Mouse (Mus musculus) urinary bladder, adult 2 months (tissue): ENCODE measurements around the gene Cabp2. TPM values are rescaled to one million over a fixed set of nuclear protein-coding genes. Genes with fewer than 3 reads are reported as not detected.
"Not testable (repeated sequence)": the region's sequence is repeated elsewhere in the genome, so short reads cannot be mapped to it uniquely, and the experiment has no call there.

ENCODE experiments used
- DNase-seq: peaks from one replicate; pipeline ENCODE4 v3.0.0; 2022; ENCODE audit warnings: low spot score
- polyA plus RNA-seq: library from polyadenylated mRNA; depleted of rRNA; stranded (reverse); fragments of >200 nt; gene quantifications from 2 replicates; pipeline ENCODE4 v1.2.3, GENCODE M21; 2012; rRNA removed

Cabp2 gene
- polyA plus RNA-seq, 1 experiment: not detected

GRCm38 (mm10) chr19:4122411-4123370 lies 41.3 kb downstream of the Cabp2 start:
- no peak for DNase-seq

GRCm38 (mm10) chr19:4124432-4124831 lies 43.1 kb downstream of the Cabp2 start:
- DNase-seq: no peak

- DNase-seq: not testable (repeated sequence)
These were observed 43.9 kb downstream of the Cabp2 start for GRCm38 (mm10) chr19:4125268-4125667.

GRCm38 (mm10) chr19:4125741-4126696 lies 44.6 kb downstream of the Cabp2 start, which contains the start of gene Aip:
TSS of gene Aip (minus strand) at chr19:4125858.
- peak; percentile 94 for DNase-seq

GRCm38 (mm10) chr19:4126759-4127495 lies 45.5 kb downstream of the Cabp2 start:
- no peak for DNase-seq

GRCm38 (mm10) chr19:4129462-4129861 lies 48.1 kb downstream of the Cabp2 start:
- no peak for DNase-seq

GRCm38 (mm10) chr19:4130106-4130505 lies 48.7 kb downstream of the Cabp2 start:
- DNase-seq: no peak

- DNase-seq: no peak
These were observed 49.7 kb downstream of the Cabp2 start for GRCm38 (mm10) chr19:4131075-4131474.

- DNase-seq: no peak
These were observed 50.4 kb downstream of the Cabp2 start for GRCm38 (mm10) chr19:4131768-4132167.

GRCm38 (mm10) chr19:4134354-4134753 lies 53.0 kb downstream of the Cabp2 start:
- no peak for DNase-seq

GRCm38 (mm10) chr19:4135229-4135962 lies 54.0 kb downstream of the Cabp2 start:
- not testable (repeated sequence) for DNase-seq

- not testable (repeated sequence) for DNase-seq
These were observed 54.6 kb downstream of the Cabp2 start for GRCm38 (mm10) chr19:4135963-4136345.

GRCm38 (mm10) chr19:4136463-4136862 lies 55.1 kb downstream of the Cabp2 start:
- DNase-seq: no peak

Other genes starting within 250 kb of the Cabp2 start
- gene Chka, start 229.8 kb upstream of the Cabp2 start, polyA plus RNA-seq: 49.2 and 63.0 TPM in 2 replicates
- 88.3 and 112 TPM in 2 replicates for gene Tcirg1, start 174.4 kb upstream of the Cabp2 start, polyA plus RNA-seq
- 223 and 242 TPM in 2 replicates for gene Ndufs8, start 168.8 kb upstream of the Cabp2 start, polyA plus RNA-seq
- gene Aldh3b1, start 151.8 kb upstream of the Cabp2 start, polyA plus RNA-seq: 6.8 TPM in 2 replicates
- 85.1 and 99.6 TPM in 2 replicates for gene Unc93b1, start 146.4 kb upstream of the Cabp2 start, polyA plus RNA-seq
- 0.73 and 0.78 TPM in 2 replicates for gene Aldh3b3, start 122.9 kb upstream of the Cabp2 start, polyA plus RNA-seq
- 108 and 135 TPM in 2 replicates for gene Aldh3b2, start 109.2 kb upstream of the Cabp2 start, polyA plus RNA-seq
- gene Acy3, start 95.0 kb upstream of the Cabp2 start, polyA plus RNA-seq: 13.0 and 15.0 TPM in 2 replicates
- gene Tbx10, start 88.8 kb upstream of the Cabp2 start, polyA plus RNA-seq: 0.03 TPM in 1 of 2 replicates, not detected in the other
- gene Nudt8, start 81.0 kb upstream of the Cabp2 start, polyA plus RNA-seq: 5.1 and 7.5 TPM in 2 replicates
- gene Gm49405, start 81.0 kb upstream of the Cabp2 start, polyA plus RNA-seq: 3.2 and 3.6 TPM in 2 replicates
- gene Doc2g, start 78.3 kb upstream of the Cabp2 start, polyA plus RNA-seq: 9.9 and 11.1 TPM in 2 replicates
- 157 and 167 TPM in 2 replicates for gene Ndufv1, start 68.8 kb upstream of the Cabp2 start, polyA plus RNA-seq
- 582 and 591 TPM in 2 replicates for gene Gstp1, start 43.6 kb upstream of the Cabp2 start, polyA plus RNA-seq
- gene Gstp2, start 35.6 kb upstream of the Cabp2 start, polyA plus RNA-seq: 69.1 and 69.5 TPM in 2 replicates
- 5.5 and 7.1 TPM in 2 replicates for gene Gstp3, start 22.0 kb upstream of the Cabp2 start, polyA plus RNA-seq
- gene Cdk2ap2, start 15.6 kb downstream of the Cabp2 start, polyA plus RNA-seq: 74.4 and 89.6 TPM in 2 replicates
- gene Pitpnm1, start 18.4 kb downstream of the Cabp2 start, polyA plus RNA-seq: 44.1 and 45.2 TPM in 2 replicates
- 154 and 160 TPM in 2 replicates for gene Aip, start 44.3 kb downstream of the Cabp2 start, polyA plus RNA-seq
- 0.04 and 0.10 TPM in 2 replicates for gene Gpr152, start 58.2 kb downstream of the Cabp2 start, polyA plus RNA-seq
- 0.30 and 0.31 TPM in 2 replicates for gene Cabp4, start 62.5 kb downstream of the Cabp2 start, polyA plus RNA-seq
- gene Coro1b, start 67.0 kb downstream of the Cabp2 start, polyA plus RNA-seq: 243 and 277 TPM in 2 replicates
- gene Ptprcap, start 72.0 kb downstream of the Cabp2 start, polyA plus RNA-seq: 4.2 and 4.4 TPM in 2 replicates
- 42.6 and 51.9 TPM in 2 replicates for gene Rps6kb2, start 81.8 kb downstream of the Cabp2 start, polyA plus RNA-seq
- gene Carns1, start 93.9 kb downstream of the Cabp2 start, polyA plus RNA-seq: 18.7 and 21.7 TPM in 2 replicates
- gene Tbc1d10c, start 109.7 kb downstream of the Cabp2 start, polyA plus RNA-seq: 2.9 and 3.9 TPM in 2 replicates
- 257 and 304 TPM in 2 replicates for gene Ppp1ca, start 110.5 kb downstream of the Cabp2 start, polyA plus RNA-seq
- gene Rad9a, start 120.1 kb downstream of the Cabp2 start, polyA plus RNA-seq: 19.2 and 23.2 TPM in 2 replicates
- gene Clcf1, start 132.7 kb downstream of the Cabp2 start, polyA plus RNA-seq: 10.8 and 13.1 TPM in 2 replicates
- gene AC109138.7, start 132.8 kb downstream of the Cabp2 start, polyA plus RNA-seq: not detected in 2 replicates
- gene Pold4, start 150.3 kb downstream of the Cabp2 start, polyA plus RNA-seq: 76.4 and 82.1 TPM in 2 replicates
- 83.3 and 90.8 TPM in 2 replicates for gene Ssh3, start 187.6 kb downstream of the Cabp2 start, polyA plus RNA-seq
- 13.6 and 18.6 TPM in 2 replicates for gene Ankrd13d, start 201.6 kb downstream of the Cabp2 start, polyA plus RNA-seq
- gene Grk2, start 224.6 kb downstream of the Cabp2 start, polyA plus RNA-seq: 69.4 and 74.6 TPM in 2 replicates